Mouse (Mus musculus) forebrain, embryonic 15.5 days (tissue): ENCODE data around the gene Snx33. TPM values are rescaled to one million over a fixed set of nuclear protein-coding genes. Genes with fewer than 3 reads are reported as not detected.
"Not testable (repeated sequence)": the region's sequence is repeated elsewhere in the genome, so short reads cannot be mapped to it uniquely, and the experiment has no call there.

ENCODE experiments used
- ATAC-seq: fragments of 200-750 bp; cut with Nextera tagmentation; replicated peaks from 2 replicates; pipeline ENCODE4 v1.8.0; 2017; ENCODE audit warnings: mild to moderate bottlenecking, moderate TSS enrichment, moderate library complexity
- H3K27ac ChIP-seq: fragments of 300-500 bp; sonication (generic); replicated peaks from 2 replicates; pipeline ENCODE4 v1.5.1; 2015; ENCODE audit warnings: mild to moderate bottlenecking, inconsistent platforms
- H3K27me3 ChIP-seq: fragments of 300-500 bp; sonication (generic); 2 replicates; pipeline ENCODE4 v1.6.1; 2015; ENCODE audit warnings: inconsistent platforms
- H3K36me3 ChIP-seq: fragments of 300-500 bp; sonication (generic); 2 replicates; pipeline ENCODE4 v1.6.1; 2015; ENCODE audit warnings: mild to moderate bottlenecking, inconsistent platforms
- H3K4me1 ChIP-seq: fragments of 300-500 bp; sonication (generic); 2 replicates; pipeline ENCODE4 v1.6.1; 2015; ENCODE audit warnings: inconsistent platforms
- H3K4me2 ChIP-seq: fragments of 300-500 bp; sonication (generic); replicated peaks from 2 replicates; pipeline ENCODE4 v1.6.1; 2015; ENCODE audit warnings: mild to moderate bottlenecking, inconsistent platforms
- H3K4me3 ChIP-seq: fragments of 300-500 bp; sonication (generic); 2 replicates; pipeline ENCODE4 v1.5.1; 2015; ENCODE audit warnings: mild to moderate bottlenecking, inconsistent platforms
- H3K9ac ChIP-seq: fragments of 300-500 bp; sonication (generic); replicated peaks from 2 replicates; pipeline ENCODE4 v1.6.1; 2015; ENCODE audit warnings: mild to moderate bottlenecking, inconsistent platforms
- H3K9me3 ChIP-seq: fragments of 300-500 bp; sonication (generic); 2 replicates; pipeline ENCODE4 v1.6.1; 2016; ENCODE audit warnings: inconsistent platforms
- WGBS: fragments of 180-500 bp; shearing (Covaris S2); methylation state at CpG from one replicate; pipeline ENCODE4 v1.1.7; 2015; ENCODE audit warnings: mixed read lengths; 5-methylcytosine and 5-hydroxymethylcytosine counted together
- polyA plus RNA-seq: library from polyadenylated mRNA; unstranded; fragments of >200 nt; fragmentation: Nextera tagmentation; extraction: Ambion mirVana; gene quantifications from 2 replicates; pipeline ENCODE4 v1.2.1, GENCODE M21; 2015

Snx33 gene
- polyA plus RNA-seq, 1 experiment from 2014 or later = 3.2 TPM

- not testable (repeated sequence) for H3K27ac ChIP-seq, H3K27me3 ChIP-seq, H3K9me3 ChIP-seq, H3K4me2 ChIP-seq, H3K36me3 ChIP-seq, ATAC-seq, H3K4me3 ChIP-seq, H3K9ac ChIP-seq
- WGBS = 24% methylated on average over 3 of the region's 3 CpGs
- peaks cover 13% of the 10 kb centered on the region for H3K4me1 ChIP-seq
These were observed 19.3 kb upstream of the Snx33 start for GRCm38 (mm10) chr9:56947481-56947880.

DNA sequence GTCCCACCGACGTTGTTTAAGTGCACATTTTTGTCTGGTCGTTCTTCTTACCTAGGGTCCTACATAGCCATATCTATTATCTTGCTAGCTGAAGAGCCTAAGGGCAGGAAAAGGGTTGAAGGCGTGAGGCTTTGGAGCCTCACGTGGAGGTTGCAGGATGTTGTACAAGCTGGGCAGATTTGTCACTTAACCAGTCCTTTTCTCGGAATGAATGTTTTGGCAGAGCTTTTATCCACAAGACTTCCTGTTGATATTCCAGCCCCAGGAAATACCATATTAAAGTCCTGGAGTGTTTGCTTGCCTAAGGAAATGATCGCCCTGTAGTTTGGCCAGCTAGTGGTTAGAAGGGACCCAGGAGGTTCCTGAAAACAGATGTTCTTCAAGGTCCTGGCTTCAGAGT is 10.2 kb upstream of the Snx33 start:
- H3K9me3 ChIP-seq = no peaks in the 10 kb centered on the region
- peak overlapping the region; percentile 74 for H3K9ac ChIP-seq
- no peaks in the 10 kb centered on the region for H3K27me3 ChIP-seq
- ATAC-seq = no peak
- H3K4me1 ChIP-seq = peaks cover 25% of the 10 kb centered on the region
- H3K4me3 ChIP-seq = peak overlapping the region; percentile 84
- H3K27ac ChIP-seq = no peak overlapping the region
- peak overlapping the region; percentile 72 for H3K4me2 ChIP-seq
- WGBS = 5% methylated on average over 7 of the region's 7 CpGs
- no peaks in the 10 kb centered on the region for H3K36me3 ChIP-seq

GRCm38 (mm10) chr9:56937223-56938160 is 9.3 kb upstream of the Snx33 start, which contains the start of gene Imp3:
Imp3 (plus strand) TSS chr9:56937475.
- ATAC-seq = peak; percentile 97
- WGBS = under 1% methylated on average over 73 of the region's 73 CpGs
- no peaks in the 10 kb centered on the region for H3K9me3 ChIP-seq
- peak within 1 kb of the TSS; percentile 72 for H3K4me2 ChIP-seq
- H3K4me3 ChIP-seq = peak within 1 kb of the TSS; percentile 84
- H3K36me3 ChIP-seq = no peaks in the 10 kb centered on the region
- H3K27me3 ChIP-seq = no peaks in the 10 kb centered on the region
- H3K9ac ChIP-seq = peak within 1 kb of the TSS; percentile 74
- H3K27ac ChIP-seq = peak within 1 kb of the TSS; percentile 93
- H3K4me1 ChIP-seq = peaks cover 25% of the 10 kb centered on the region

DNA sequence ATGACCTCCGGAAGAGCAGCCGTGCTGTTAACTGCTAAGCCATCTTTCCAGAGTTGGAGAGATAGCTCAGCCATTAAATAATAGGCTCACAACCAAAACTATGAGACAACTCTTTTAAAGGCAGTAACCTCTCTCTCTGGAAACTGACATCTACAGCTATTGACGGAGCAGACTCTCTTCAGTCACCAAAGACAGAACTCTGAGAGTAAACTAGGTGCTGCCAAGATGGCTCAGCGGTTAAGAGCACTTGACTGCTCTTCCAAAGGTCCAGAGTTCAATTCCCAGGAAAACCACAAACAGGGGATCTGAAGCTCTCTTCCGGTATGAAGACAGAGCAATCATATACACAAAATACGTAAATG is 8.7 kb upstream of the Snx33 start:
- H3K9me3 ChIP-seq = no peaks in the 10 kb centered on the region
- 18% methylated on average over 6 of the region's 6 CpGs for WGBS
- H3K4me3 ChIP-seq = peak overlapping the region; percentile 84
- no peaks in the 10 kb centered on the region for H3K27me3 ChIP-seq
- H3K36me3 ChIP-seq = no peaks in the 10 kb centered on the region
- H3K4me1 ChIP-seq = peaks cover 25% of the 10 kb centered on the region
- H3K9ac ChIP-seq = peak overlapping the region; percentile 41; the same call in 1 of the 2 replicates
- peak overlapping the region; percentile 93 for H3K27ac ChIP-seq
- peak overlapping the region; percentile 72 for H3K4me2 ChIP-seq
- ATAC-seq = peak; percentile 30; the same call in 1 of the 2 replicates

GRCm38 (mm10) chr9:56930556-56930955 is 2.4 kb upstream of the Snx33 start:
- no peak overlapping the region for H3K4me3 ChIP-seq
- peaks cover 17% of the 10 kb centered on the region for H3K4me1 ChIP-seq
- no peaks in the 10 kb centered on the region for H3K9me3 ChIP-seq
- H3K4me2 ChIP-seq = no peak overlapping the region
- no peak overlapping the region for H3K27ac ChIP-seq
- no peaks in the 10 kb centered on the region for H3K36me3 ChIP-seq
- peaks cover 3% of the 10 kb centered on the region; the same call in 1 of the 2 replicates for H3K27me3 ChIP-seq
- WGBS = 85% methylated on average over 1 of the region's 1 CpGs
- no peak for ATAC-seq
- no peak overlapping the region for H3K9ac ChIP-seq

GRCm38 (mm10) chr9:56929496-56929895 is 1.3 kb upstream of the Snx33 start:
- WGBS = 81% methylated on average over 4 of the region's 4 CpGs
- H3K4me1 ChIP-seq = peaks cover 26% of the 10 kb centered on the region
- no peak overlapping the region for H3K9ac ChIP-seq
- no peak overlapping the region for H3K4me3 ChIP-seq
- no peaks in the 10 kb centered on the region for H3K9me3 ChIP-seq
- no peaks in the 10 kb centered on the region for H3K36me3 ChIP-seq
- H3K27me3 ChIP-seq = peaks cover 3% of the 10 kb centered on the region; the same call in 1 of the 2 replicates
- H3K27ac ChIP-seq = no peak overlapping the region
- ATAC-seq = no peak
- no peak overlapping the region for H3K4me2 ChIP-seq

DNA sequence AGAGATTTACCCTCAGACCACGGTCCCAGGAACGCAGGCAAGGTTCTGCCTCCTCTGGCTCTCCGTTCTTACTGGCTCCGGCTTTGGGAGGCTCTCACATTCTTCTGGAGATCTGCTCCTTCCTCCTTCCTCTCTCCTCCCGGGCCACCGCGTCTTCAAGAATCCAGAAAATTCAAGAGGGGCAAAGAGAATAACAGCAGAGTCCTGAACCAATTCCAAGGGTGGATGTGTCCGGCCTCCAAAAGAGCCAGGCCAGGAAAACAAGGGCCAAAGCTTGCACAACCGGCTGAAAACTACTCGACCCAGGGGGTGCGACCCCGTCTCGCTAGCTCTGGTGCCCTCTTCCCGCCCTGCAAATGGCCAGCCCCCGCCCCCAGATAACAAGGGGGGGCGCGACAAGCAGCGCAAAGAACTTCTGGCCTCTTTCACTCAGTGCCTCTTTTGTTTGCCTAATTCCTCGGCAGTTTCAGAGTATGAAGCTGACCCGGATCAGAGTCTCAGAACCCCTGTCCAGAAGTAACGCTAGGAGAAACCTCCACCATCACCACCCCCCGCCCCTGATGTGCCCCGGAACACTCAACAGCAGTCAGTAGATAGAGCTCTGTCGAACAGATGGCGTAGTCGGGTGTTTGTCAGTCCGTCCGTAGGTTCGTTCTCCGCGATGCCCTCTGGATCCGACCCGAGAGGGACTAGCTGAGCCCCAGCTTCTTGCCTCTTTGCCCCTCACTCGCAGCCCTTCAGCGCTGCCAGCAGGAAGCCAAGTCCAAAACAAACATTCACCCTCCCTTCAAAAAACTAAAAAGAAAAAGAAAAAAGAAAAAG is 769 bp downstream of the Snx33 start:
- Histone ChIP-seq H3K4me2 (peak overlapping the region; percentile 89), H3K9me3 (no peaks in the 10 kb centered on the region), H3K27me3 (peaks cover 3% of the 10 kb centered on the region; the same call in 1 of the 2 replicates), H3K27ac (peak overlapping the region; percentile 73), H3K4me3 (peak overlapping the region; percentile 58), H3K36me3 (no peaks in the 10 kb centered on the region), H3K9ac (peak overlapping the region; percentile 59), H3K4me1 (peaks cover 38% of the 10 kb centered on the region)
- peak; percentile 53 for ATAC-seq
- WGBS = under 1% methylated on average over 35 of the region's 35 CpGs

DNA sequence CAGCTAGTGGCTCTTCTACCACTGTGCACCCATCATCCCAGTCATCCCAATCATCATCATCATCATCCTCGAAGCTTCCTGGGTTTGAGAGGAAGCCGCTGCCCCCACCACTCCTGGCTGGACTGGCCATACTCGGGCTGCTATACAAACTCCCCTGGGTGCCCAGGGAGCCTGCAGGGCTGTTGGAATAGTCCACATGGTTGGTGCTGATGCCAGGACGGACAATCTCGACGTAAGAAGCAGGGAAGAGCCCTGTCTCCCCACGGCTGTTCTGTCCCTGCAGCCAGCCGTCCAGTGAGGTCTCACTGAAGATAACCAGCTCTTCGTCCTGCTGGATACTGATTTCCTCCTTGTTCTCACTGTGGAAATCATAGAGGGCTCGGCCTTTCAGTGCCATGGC is 1.8 kb downstream of the Snx33 start:
- peaks cover 38% of the 10 kb centered on the region for H3K4me1 ChIP-seq
- H3K36me3 ChIP-seq = 0 out of 2 replicates have a peak, but pooled peaks cover 2% of the 10 kb centered on the region
- H3K4me2 ChIP-seq = peak overlapping the region; percentile 89
- H3K9me3 ChIP-seq = no peaks in the 10 kb centered on the region
- H3K9ac ChIP-seq = no peak overlapping the region
- no peak for ATAC-seq
- H3K27ac ChIP-seq = no peak overlapping the region
- H3K4me3 ChIP-seq = 0 out of 2 replicates have a peak overlapping the region, but pooled peaks have one; percentile 58
- H3K27me3 ChIP-seq = peaks cover 3% of the 10 kb centered on the region; the same call in 1 of the 2 replicates
- WGBS = 89% methylated on average over 10 of the region's 10 CpGs

GRCm38 (mm10) chr9:56926025-56926360 is 2.2 kb downstream of the Snx33 start:
- 97% methylated on average over 10 of the region's 10 CpGs for WGBS
- no peak for ATAC-seq
- Histone ChIP-seq H3K4me3 (no peak overlapping the region), H3K4me1 (peaks cover 38% of the 10 kb centered on the region), H3K36me3 (0 out of 2 replicates have a peak, but pooled peaks cover 2% of the 10 kb centered on the region), H3K4me2 (no peak overlapping the region), H3K27ac (no peak overlapping the region), H3K27me3 (peaks cover 3% of the 10 kb centered on the region; the same call in 1 of the 2 replicates), H3K9me3 (no peaks in the 10 kb centered on the region), H3K9ac (no peak overlapping the region)

DNA sequence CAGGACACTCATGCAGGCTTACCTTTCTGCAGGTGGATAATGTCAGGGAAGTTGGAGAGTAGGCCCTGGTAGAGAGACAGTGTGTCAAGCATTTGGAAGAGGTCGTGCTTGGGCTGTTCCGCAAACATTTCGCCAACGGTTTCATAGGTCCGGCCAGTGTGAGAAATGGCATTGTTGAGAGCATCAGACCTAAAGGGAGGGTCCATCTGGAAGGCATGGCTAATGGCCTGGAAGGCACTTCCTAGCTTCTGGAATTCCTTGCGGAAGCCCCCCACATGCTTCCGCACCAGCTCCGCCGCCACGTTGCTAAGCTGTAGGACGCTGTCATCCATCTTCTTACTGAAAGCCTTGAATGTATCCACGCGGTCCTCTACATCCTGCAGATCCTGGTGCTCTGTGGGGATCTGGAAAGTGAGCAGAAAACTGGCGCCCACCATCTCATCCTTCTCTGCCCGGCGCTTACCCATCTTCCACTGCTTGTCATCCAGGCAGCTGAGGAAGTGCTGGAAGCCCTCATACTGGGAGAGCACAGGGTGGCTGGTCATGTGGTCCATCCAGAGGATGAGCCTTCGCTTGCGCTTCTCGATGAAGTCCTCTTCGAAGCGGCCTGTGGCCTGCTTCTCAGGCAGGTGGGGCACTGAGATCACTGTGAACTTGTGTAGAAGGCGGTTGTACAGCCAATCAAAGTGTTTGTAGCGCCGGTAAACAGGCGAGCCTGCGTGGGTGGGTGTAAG is 2.7 kb downstream of the Snx33 start:
- 90% methylated on average over 26 of the region's 26 CpGs for WGBS
- H3K4me1 ChIP-seq = peaks cover 38% of the 10 kb centered on the region
- no peak overlapping the region for H3K4me3 ChIP-seq
- no peak for ATAC-seq
- H3K9ac ChIP-seq = no peak overlapping the region
- no peak overlapping the region for H3K27ac ChIP-seq
- H3K27me3 ChIP-seq = peaks cover 3% of the 10 kb centered on the region; the same call in 1 of the 2 replicates
- 0 out of 2 replicates have a peak, but pooled peaks cover 2% of the 10 kb centered on the region for H3K36me3 ChIP-seq
- H3K4me2 ChIP-seq = 0 out of 2 replicates have a peak overlapping the region, but pooled peaks have one; percentile 22
- H3K9me3 ChIP-seq = no peaks in the 10 kb centered on the region

- H3K4me2 ChIP-seq = peak overlapping the region; percentile 22
- no peaks in the 10 kb centered on the region for H3K27me3 ChIP-seq
- H3K9me3 ChIP-seq = no peaks in the 10 kb centered on the region
- no peak overlapping the region for H3K27ac ChIP-seq
- peaks cover 38% of the 10 kb centered on the region for H3K4me1 ChIP-seq
- 35% methylated on average over 7 of the region's 7 CpGs for WGBS
- H3K9ac ChIP-seq = no peak overlapping the region
- 0 out of 2 replicates have a peak, but pooled peaks cover 2% of the 10 kb centered on the region for H3K36me3 ChIP-seq
- no peak overlapping the region for H3K4me3 ChIP-seq
- no peak for ATAC-seq
These were observed 3.5 kb downstream of the Snx33 start for GRCm38 (mm10) chr9:56924651-56925027.
